Mouse (Mus musculus) gastrocnemius, postnatal 14 days (tissue): ENCODE measurements around the gene Alyref2. TPM values are rescaled to one million over a fixed set of nuclear protein-coding genes. Genes with fewer than 3 reads are reported as not detected.
"Not testable (repeated sequence)": the region's sequence is repeated elsewhere in the genome, so short reads cannot be mapped to it uniquely, and the experiment has no call there.

ENCODE experiments used
- DNase-seq: peaks from one replicate; pipeline ENCODE4 v3.0.0; 2021; ENCODE audit warnings: mixed read lengths
- intact Hi-C: fragments of 180-260 bp; cut with DNase I; formaldehyde crosslinking; loops from one replicate; pipeline ENCODE4 v1.15.1; 2025; ENCODE audit warnings: low total_unique reads
- long read RNA-seq, 2 experiments: library from polyadenylated mRNA; stranded (forward); transcript quantifications; one replicate each; pipeline ENCODE4 v2.0.0; 2021
- total RNA-seq, 2 experiments: library from RNA; stranded (reverse); gene quantifications; 2 replicates each; pipeline ENCODE4 v1.2.3; 2021

Alyref2 gene
- total RNA-seq: 1 to 10 TPM; 2.1 to 2.5 TPM
- long read RNA-seq, experiment 1, partial matches to known transcripts: 0 of 1 reads
- long read RNA-seq, experiment 1, other reads (novel, unspliced or antisense): 0 of 1 reads
- long read RNA-seq, experiment 2, partial matches to known transcripts: 0 of 2 reads
- long read RNA-seq, experiment 2, other reads (novel, unspliced or antisense): 0 of 2 reads

DNA sequence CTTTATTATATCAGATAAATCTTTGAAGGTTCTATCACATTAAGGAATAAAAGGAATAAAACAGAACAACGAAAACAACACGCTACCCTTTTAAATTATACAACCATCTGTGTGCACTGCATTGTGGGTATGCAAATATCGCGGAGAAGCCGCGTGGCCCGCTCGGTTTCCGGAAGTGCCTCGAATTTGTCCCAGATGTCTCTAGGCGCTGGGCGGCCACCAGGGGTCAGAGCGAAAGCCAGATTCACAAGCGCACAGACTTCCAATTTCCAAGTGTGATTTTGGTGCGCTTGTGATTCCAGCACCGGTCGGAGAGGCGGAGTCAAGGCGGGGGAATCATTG lies at the start of gene Alyref2:
TSS of gene Alyref2 (plus strand) at position 229 of the 342 bp plus-strand sequence.
- peak; percentile 93 for DNase-seq
- intact Hi-C loops: no loop called here

DNA sequence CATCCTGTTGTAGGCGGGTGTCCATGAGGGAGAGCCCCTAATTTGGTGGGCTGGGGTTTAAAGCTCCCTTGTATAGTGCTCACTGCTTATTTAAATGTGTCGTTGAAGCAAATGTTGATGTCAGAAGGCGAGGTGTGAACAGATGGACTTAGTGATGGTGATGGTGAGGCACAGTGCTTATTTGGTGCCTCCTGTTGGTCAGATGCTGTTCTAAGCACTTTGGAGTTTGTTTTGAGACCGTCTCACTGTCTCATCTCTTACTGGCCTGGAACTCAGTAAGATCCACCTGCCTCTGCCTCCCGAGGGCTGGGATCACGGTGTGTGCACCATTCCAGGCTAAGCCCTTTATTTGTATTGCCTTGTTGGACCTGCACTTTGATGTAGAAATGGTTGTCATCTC lies 48.4 kb upstream of the Alyref2 start:
- no peak for DNase-seq
- intact Hi-C loops: no loop called here

DNA sequence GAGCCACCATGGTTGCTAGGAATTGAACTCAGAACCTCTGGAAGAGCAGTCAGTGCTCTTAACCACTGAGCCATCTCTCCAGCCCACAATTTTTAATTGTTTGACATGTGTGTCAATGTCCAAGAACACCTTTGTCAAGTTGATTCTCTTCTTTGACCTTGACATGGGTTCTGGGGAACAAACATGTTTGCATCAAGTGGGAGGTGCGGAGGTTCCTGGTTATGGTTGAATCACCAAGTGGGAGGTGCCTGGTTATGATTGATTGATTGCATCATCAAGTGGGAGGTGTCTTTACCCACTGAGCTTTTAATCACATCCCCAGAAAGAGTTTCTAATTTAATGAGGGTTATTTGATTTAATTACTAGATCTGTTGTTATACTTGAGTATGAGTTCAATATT lies 45.7 kb upstream of the Alyref2 start:
- intact Hi-C loops: no loop called here
- no peak for DNase-seq

- DNase-seq: no peak
- intact Hi-C loops: no loop called here
Measured at GRCm38 (mm10) chr1:171459791-171460190, 43.5 kb upstream of the Alyref2 start.

DNA sequence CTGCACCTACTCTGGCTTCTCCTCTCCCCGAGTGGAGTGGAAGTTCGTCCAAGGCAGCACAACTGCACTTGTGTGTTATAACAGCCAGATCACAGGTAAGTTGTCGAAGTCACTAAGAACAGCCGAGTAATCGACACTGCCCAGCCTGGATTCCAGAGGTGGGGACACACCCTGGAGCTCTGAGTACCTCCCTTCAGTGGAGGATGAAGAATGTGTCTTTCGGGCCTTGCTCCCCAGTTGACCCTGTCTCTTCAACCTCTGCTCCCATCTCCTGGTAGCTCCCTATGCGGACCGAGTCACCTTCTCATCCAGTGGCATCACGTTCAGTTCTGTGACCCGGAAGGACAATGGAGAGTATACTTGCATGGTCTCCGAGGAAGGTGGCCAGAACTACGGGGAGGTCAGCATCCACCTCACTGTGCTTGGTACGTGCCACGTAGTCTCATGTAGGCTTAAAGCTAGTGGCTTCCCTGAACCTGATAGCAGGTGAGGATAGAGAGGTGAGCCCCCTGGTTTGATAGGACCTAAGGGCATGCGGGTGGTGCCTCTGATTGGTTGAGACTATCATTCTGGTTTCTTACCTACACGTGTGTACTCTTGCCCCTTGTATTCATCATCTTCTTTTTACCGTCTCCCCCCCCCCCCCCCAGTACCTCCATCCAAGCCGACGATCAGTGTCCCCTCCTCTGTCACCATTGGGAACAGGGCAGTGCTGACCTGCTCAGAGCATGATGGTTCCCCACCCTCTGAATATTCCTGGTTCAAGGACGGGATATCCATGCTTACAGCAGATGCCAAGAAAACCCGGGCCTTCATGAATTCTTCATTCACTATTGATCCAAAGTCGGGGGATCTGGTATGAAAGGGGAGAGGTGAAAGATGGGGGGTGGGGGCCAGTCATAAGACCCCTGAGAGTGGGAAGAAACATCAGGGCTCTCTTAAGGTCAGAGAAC lies 42.5 kb upstream of the Alyref2 start:
- no peak for DNase-seq
- intact Hi-C loops: no loop called here

DNA sequence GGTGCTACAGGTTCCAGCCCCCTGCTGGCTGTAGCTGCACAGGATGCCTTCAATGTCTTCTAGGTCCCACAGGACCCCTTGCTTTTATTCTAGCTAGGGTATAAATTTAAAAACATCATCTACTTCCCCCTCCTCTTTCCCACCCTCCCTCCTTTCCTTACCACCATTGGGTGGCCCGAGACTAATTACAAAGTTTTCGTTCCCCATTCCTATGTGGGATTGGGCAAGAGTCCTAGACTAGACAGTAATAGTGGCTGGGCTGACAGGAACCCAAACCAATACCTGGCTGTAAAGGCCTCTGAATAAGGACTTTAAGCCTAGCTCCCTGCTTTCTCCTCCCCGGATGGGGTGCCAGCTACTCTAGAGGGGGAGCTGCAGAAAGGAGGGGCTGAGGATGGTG lies 40.1 kb upstream of the Alyref2 start:
- intact Hi-C loops: no loop called here
- no peak for DNase-seq

DNA sequence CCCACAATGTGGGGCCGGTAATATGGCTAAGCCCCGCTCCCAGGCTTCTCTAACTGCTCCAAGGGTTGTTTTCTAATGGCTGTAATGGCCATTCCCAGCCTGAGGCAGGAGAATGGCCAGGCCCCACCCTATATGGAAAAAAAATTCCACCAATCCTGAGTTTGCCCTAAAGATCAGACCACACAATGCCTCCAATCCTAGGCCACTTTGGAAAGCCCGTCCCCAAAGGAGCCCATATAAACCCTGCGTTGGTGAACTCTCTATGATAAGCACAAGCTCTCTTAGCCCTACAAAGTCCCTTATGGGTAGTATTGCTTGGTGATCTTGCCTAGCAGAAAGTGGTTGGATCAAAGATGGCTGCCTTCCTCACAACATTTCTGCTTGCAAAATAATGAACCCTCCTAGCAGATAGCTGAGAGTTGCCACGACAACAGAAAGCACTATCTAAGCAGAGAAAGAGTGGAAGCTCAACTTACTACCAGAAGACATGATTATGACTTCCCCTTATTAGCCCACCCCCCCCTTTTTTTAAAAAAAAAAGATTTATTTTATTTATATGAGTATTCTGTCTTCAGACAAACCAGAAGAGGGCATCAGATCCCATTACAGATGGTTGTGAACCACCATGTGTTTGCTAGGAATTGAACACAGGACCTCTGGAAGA lies 37.4 kb upstream of the Alyref2 start:
- intact Hi-C loops: no loop called here
- no peak for DNase-seq

DNA sequence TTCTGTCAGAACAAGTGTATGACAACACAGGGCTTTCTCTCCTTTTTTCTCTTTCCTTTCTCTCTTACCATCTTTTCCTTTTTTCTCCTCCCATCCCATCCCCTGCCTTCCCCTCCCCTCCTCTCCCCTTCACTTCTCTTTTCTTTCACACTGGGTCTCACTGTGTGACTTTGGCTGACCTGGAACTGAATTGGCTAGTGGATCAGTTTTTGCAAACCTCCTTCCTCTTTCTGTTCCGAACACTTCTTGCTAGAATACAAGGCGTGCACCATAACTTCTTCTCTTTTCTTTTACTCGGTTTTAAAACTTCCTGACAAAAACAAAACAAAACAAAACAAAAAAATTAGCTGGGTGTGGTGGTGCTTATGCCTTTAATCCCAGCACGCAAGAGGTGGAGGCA lies 36.7 kb upstream of the Alyref2 start:
- intact Hi-C loops: no loop called here
- no peak for DNase-seq

- intact Hi-C loops: no loop called here
- no peak for DNase-seq
Measured at GRCm38 (mm10) chr1:171469678-171470077, 33.6 kb upstream of the Alyref2 start.

DNA sequence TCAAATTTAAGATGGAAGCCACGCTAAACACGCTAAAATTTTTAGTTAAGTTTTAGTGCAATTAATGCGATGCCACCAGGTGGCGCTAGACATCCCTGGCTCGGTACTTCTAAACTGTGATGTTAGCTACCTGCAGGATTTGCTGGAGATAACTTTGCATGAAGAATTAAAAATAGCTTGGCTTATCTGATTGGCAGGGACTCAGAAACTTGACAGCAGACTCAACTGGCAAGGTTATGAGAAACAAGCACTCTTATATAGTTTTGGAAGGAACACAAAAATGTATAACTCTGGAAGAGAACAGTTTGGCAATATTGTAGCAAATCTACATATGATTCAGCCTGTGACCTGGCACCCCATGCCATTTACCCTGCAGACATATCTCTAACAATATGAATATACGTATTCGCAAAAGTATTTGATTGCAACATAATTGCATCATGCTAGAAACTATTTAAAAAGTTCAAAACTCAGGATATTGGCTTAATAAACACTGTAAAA lies 32.9 kb upstream of the Alyref2 start:
- DNase-seq: peak; percentile 29
- intact Hi-C loops: no loop called here

GRCm38 (mm10) chr1:171470896-171471295 lies 32.4 kb upstream of the Alyref2 start:
- intact Hi-C loops: no loop called here
- DNase-seq: no peak

DNA sequence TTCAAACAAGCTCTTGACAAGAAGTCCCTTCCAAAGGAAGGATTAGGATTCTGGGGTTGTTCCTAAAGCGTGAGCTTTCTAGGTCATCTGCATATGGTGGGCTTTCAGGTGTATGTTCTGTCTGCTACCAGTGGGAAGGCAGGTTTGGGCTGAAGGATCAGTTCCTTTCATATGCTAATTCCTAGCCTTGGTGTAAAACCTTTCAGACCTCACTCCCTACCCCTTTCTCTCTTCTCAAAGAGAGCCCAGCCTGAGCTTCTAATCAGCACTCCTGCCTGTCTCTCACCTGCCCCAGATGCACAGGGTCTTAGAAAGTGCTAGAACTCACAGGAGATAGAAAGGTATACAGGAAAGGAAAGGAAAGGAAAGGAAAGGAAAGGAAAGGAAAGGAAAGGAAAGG lies 31.8 kb upstream of the Alyref2 start:
- intact Hi-C loops: no loop called here
- DNase-seq: no peak

DNA sequence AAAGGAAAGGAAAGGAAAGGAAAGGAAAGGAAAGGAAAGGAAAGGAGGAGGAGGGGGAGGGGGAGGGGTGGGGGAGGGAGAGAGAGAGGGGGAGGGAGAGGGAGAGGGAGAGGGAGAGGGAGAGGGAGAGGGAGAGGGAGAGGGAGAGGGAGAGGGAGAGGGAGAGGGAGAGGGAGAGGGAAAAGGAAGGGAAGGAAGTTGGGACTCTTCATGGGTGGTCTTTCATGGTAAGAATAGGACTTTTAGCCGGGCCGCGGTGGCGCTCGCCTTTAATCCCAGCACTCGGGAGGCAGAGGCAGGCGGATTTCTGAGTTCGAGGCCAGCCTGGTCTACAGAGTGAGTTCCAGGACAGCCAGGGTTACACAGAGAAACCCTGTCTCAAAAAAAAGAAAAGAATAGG lies 31.3 kb upstream of the Alyref2 start:
- DNase-seq, intact Hi-C loops: not testable (repeated sequence)

DNA sequence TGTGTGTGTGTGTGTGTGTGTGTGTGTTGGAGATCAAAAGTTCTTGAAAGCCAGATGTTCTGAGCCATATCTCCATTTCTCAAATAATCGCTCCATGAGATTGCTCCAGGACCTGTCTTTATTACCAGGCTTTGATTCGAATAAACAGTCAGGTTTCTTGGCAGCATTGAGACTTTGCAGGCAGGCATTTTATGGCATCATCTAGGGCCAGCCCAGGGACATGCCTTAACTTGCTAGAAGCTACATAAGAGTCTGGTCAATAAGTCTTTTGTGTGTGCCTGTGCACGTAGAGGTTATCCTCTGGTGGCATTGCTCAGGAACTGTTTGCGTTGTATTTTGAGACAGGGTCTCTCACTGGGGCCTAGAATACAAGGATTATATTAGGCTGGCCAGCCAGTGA lies 29.8 kb upstream of the Alyref2 start:
- no peak for DNase-seq
- intact Hi-C loops: no loop called here

DNA sequence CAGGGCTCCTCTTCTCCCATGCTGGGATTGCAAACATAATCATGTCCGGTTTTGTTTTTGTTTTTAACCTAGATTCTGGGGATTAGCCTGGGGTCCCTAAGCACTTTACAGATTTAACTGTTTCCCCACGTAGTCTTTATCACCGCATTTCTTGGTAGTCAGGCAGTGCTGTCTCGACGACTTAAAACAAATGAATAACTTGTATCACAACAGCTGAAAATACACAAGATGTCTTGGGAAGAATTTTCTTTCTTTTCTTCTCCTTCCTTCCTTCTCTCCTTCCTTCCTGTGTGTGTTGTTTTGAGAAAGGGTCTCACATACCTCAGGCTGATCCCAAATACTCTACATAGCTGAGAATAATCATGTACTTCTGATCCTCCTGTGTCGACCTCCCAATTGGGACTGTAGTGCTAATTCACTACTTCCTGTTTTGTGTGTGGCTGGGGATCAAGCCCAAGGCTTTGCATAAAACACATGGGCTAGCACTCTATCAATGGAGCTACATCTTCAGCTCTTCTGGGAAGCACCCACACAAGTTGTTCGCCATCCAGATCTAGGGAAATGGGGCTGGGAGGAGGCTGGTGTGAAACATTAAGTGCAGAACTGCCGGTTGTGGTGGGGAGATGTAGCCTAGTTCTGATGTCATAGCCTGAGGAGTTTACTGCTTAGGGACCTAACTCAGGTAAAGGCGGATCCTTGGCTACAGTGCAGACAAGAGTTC lies 29.2 kb upstream of the Alyref2 start:
- intact Hi-C loops: no loop called here
- DNase-seq: no peak

GRCm38 (mm10) chr1:171477123-171477522 lies 26.2 kb upstream of the Alyref2 start:
- intact Hi-C loops: loop anchor here (2.0 kb wide), 1 partner anchor 116 kb away; the partner anchor contains the start of gene Klhdc9
- DNase-seq: no peak

DNA sequence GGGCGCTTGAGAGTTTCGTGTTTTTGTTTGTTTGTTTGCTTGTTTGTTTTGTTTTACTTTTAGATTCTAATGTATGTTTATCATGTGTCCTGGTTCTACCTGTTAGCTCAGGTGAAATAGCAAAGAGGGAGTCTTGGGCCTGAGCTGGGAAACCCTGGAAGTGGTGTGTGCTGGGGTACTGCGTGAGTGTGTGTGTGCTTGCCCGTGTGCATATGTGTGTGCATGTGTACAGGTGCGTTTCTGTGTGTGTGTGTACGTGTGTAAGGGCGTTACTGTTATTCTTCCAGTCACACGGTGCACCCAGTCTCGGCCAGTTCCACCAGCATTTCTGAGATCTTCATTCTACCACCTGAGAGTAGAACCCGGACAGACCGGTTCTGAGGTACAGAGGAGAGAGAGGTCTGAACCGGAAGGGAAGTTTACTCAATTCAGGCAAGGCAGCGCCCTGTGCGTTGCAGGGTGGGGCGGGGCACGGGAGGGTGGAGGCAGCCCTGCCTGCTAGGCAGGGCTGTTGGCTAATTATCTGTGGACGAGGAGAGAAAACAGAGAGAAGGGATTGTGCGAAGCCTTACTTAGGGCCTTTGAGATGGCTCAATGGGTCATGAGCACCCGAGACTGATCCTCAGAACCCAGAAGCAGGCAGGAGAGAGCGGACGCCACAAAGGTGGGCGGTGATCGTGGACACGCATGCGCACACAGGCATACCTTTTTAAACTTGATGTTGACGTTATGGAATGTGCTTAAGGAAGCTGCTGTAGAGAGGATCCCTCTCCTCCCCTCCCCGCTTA lies 25.3 kb upstream of the Alyref2 start:
- intact Hi-C loops: loop anchor here (2.0 kb wide), 1 partner anchor 117 kb away; the partner anchor contains the start of gene Klhdc9

DNA sequence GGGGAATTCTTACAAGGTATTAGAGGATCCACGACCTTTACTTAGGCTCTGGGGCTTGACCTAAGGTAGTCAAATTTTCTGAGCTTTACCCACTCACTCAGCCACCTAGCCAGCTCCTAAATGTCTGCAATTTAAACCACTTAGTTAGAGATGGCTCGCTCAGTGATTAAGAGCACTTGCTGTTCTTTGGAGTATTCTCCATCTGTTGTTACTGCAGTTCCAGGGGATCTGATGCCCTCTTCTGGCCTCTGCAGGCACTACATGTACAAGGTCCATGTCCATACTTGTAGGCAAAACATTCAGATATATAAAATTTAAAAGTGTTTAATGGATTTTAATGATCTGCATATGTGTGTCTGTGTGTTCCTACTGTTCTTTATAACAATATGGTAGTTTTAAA lies 24.3 kb upstream of the Alyref2 start:
- intact Hi-C loops: no loop called here
- peak; percentile 47 for DNase-seq

More for the DNA sequence above, 25.3 kb upstream of the Alyref2 start:
- DNase-seq: no peak

- intact Hi-C loops: no loop called here
- DNase-seq: no peak
Measured at GRCm38 (mm10) chr1:171494241-171494640, 9.0 kb upstream of the Alyref2 start.
